Mouse (Mus musculus) stomach, postnatal 0 days (tissue): ENCODE measurements around the gene Amotl2. TPM values are rescaled to one million over a fixed set of nuclear protein-coding genes. Genes with fewer than 3 reads are reported as not detected.
A peak's percentile ranks its signal among the peaks of the same experiment; 100 is the strongest.

ENCODE experiments used
- ATAC-seq: fragments of 200-750 bp; cut with Nextera tagmentation; 2 replicates; pipeline ENCODE4 v1.8.0; 2017; ENCODE audit not compliant: low FRiP score, low TSS enrichment
- DNase-seq: peaks from one replicate; pipeline ENCODE4 v3.0.0-alpha.2; 2016; ENCODE audit warnings: low spot score
- H3K27ac ChIP-seq: fragments of 300-500 bp; sonication (generic); replicated peaks from 2 replicates; pipeline ENCODE4 v1.5.1; 2014; ENCODE audit warnings: mild to moderate bottlenecking, control low read depth
- H3K27me3 ChIP-seq: fragments of 300-500 bp; sonication (generic); 2 replicates; pipeline ENCODE4 v1.6.1; 2014; ENCODE audit warnings: low read length; ENCODE audit not compliant: control insufficient read depth, insufficient read depth
- H3K36me3 ChIP-seq: fragments of 300-500 bp; sonication (generic); 2 replicates; pipeline ENCODE4 v1.6.1; 2014; ENCODE audit warnings: low read length, mixed read lengths; ENCODE audit not compliant: control insufficient read depth, insufficient read depth
- H3K4me1 ChIP-seq: fragments of 300-500 bp; sonication (generic); replicated peaks from 2 replicates; pipeline ENCODE4 v1.6.1; 2014; ENCODE audit warnings: antibody characterized with exemption; ENCODE audit not compliant: control insufficient read depth, insufficient read depth
- H3K4me2 ChIP-seq: fragments of 300-500 bp; sonication (generic); replicated peaks from 2 replicates; pipeline ENCODE4 v1.6.1; 2014; ENCODE audit warnings: low read depth, mild to moderate bottlenecking, control low read depth, moderate library complexity
- H3K4me3 ChIP-seq: fragments of 300-500 bp; sonication (generic); 2 replicates; pipeline ENCODE4 v1.5.1; 2014; ENCODE audit warnings: low read depth, low read length, control low read depth
- H3K9ac ChIP-seq: fragments of 300-500 bp; sonication (generic); 2 replicates; pipeline ENCODE4 v1.6.1; 2014; ENCODE audit warnings: mild to moderate bottlenecking, low read length, control low read depth, mixed read lengths
- H3K9me3 ChIP-seq: fragments of 300-500 bp; sonication (generic); 2 replicates; pipeline ENCODE4 v1.6.1; 2016; ENCODE audit warnings: low read length; ENCODE audit not compliant: control insufficient read depth
- CTCF ChIP-seq: IDR thresholded peaks from 2 replicates; pipeline ENCODE4 v1.5.1; 2016; ENCODE audit warnings: antibody characterized with exemption, low read depth, mild to moderate bottlenecking, moderate library complexity
- EP300 ChIP-seq: optimal IDR thresholded peaks from 2 replicates; pipeline ENCODE3; 2016; ENCODE audit warnings: antibody characterized with exemption
- WGBS: fragments of 180-500 bp; shearing (Covaris S2); extraction: QIAGEN DNeasy Blood & Tissue Kit; methylation state at CpG from one replicate; pipeline ENCODE4 v1.1.7; 2014; 5-methylcytosine and 5-hydroxymethylcytosine counted together
- polyA plus RNA-seq: library from polyadenylated mRNA; unstranded; fragments of >200 nt; fragmentation: Nextera tagmentation; extraction: Ambion mirVana; gene quantifications from 2 replicates; pipeline ENCODE4 v1.2.1, GENCODE M21; 2015

The Amotl2 gene
- polyA plus RNA-seq, 1 experiment from 2014 or later = 18.6 TPM

- no peak for DNase-seq
- Histone ChIP-seq H3K27me3 (no peaks in the 10 kb centered on the region), H3K36me3 (peaks cover 65% of the 10 kb centered on the region), H3K4me3 (no peak overlapping the region), H3K4me1 (peaks cover 10% of the 10 kb centered on the region), H3K9ac (no peak overlapping the region), H3K4me2 (no peak overlapping the region), H3K27ac (0 out of 2 replicates have a peak overlapping the region, but pooled peaks have one; percentile 14), H3K9me3 (no peaks in the 10 kb centered on the region)
- TF ChIP-seq CTCF (no peak), EP300 (no peak)
- no peak for ATAC-seq
- 80% methylated on average over 21 of the region's 21 CpGs for WGBS
These were observed 12.8 kb downstream of the Amotl2 start for GRCm38 (mm10) chr9:102729093-102729845.

GRCm38 (mm10) chr9:102729876-102730413, 13.5 kb downstream of the Amotl2 start:
- peaks cover 11% of the 10 kb centered on the region for H3K4me1 ChIP-seq
- ATAC-seq = no peak
- no peaks in the 10 kb centered on the region for H3K9me3 ChIP-seq
- DNase-seq = no peak
- no peak overlapping the region for H3K4me3 ChIP-seq
- TF ChIP-seq EP300 (no peak), CTCF (no peak)
- WGBS = 89% methylated on average over 14 of the region's 14 CpGs
- H3K9ac ChIP-seq = no peak overlapping the region
- H3K4me2 ChIP-seq = no peak overlapping the region
- H3K27me3 ChIP-seq = no peaks in the 10 kb centered on the region
- H3K36me3 ChIP-seq = peaks cover 60% of the 10 kb centered on the region
- H3K27ac ChIP-seq = no peak overlapping the region

GRCm38 (mm10) chr9:102731044-102731471, 14.6 kb downstream of the Amotl2 start:
- H3K4me1 ChIP-seq = peaks cover 10% of the 10 kb centered on the region
- H3K4me2 ChIP-seq = no peak overlapping the region
- no peak for TF ChIP-seq EP300
- TF ChIP-seq CTCF = no peak

GRCm38 (mm10) chr9:102731574-102732175, 15.2 kb downstream of the Amotl2 start:
- peaks cover 53% of the 10 kb centered on the region for H3K36me3 ChIP-seq
- H3K27ac ChIP-seq = peak overlapping the region; percentile 53; the same call in 1 of the 2 replicates

More at GRCm38 (mm10) chr9:102731044-102731471, 14.6 kb downstream of the Amotl2 start:
- WGBS = 62% methylated on average over 7 of the region's 7 CpGs
- Histone ChIP-seq H3K4me3 (no peak overlapping the region), H3K27me3 (no peaks in the 10 kb centered on the region), H3K27ac (peak overlapping the region; percentile 53), H3K9ac (no peak overlapping the region), H3K36me3 (peaks cover 56% of the 10 kb centered on the region), H3K9me3 (no peaks in the 10 kb centered on the region)
- no peak for ATAC-seq
- DNase-seq = no peak

GRCm38 (mm10) chr9:102732326-102732865, 15.9 kb downstream of the Amotl2 start:
- no peak overlapping the region for H3K4me2 ChIP-seq
- peak overlapping the region; percentile 71 for H3K27ac ChIP-seq
- no peak overlapping the region for H3K9ac ChIP-seq
- no peaks in the 10 kb centered on the region for H3K9me3 ChIP-seq
- H3K4me3 ChIP-seq = no peak overlapping the region
- no peaks in the 10 kb centered on the region for H3K27me3 ChIP-seq
- H3K4me1 ChIP-seq = peaks cover 2% of the 10 kb centered on the region; the same call in 1 of the 2 replicates
- H3K36me3 ChIP-seq = peaks cover 48% of the 10 kb centered on the region
- TF ChIP-seq CTCF = no peak
- ATAC-seq (no peak), DNase-seq (no peak)
- 65% methylated on average over 5 of the region's 5 CpGs for WGBS

More at GRCm38 (mm10) chr9:102731574-102732175, 15.2 kb downstream of the Amotl2 start:
- no peak for DNase-seq
- H3K27me3 ChIP-seq = no peaks in the 10 kb centered on the region
- WGBS = 75% methylated on average over 10 of the region's 10 CpGs
- ATAC-seq = no peak
- H3K9ac ChIP-seq = no peak overlapping the region
- H3K4me3 ChIP-seq = no peak overlapping the region
- no peak for TF ChIP-seq CTCF
- TF ChIP-seq EP300 = no peak
- H3K4me2 ChIP-seq = no peak overlapping the region
- H3K9me3 ChIP-seq = no peaks in the 10 kb centered on the region
- H3K4me1 ChIP-seq = peaks cover 4% of the 10 kb centered on the region; the same call in 1 of the 2 replicates

GRCm38 (mm10) chr9:102733459-102733858, 17.0 kb downstream of the Amotl2 start:
- Histone ChIP-seq H3K27ac (peak overlapping the region; percentile 88), H3K27me3 (no peaks in the 10 kb centered on the region), H3K4me2 (no peak overlapping the region), H3K9me3 (no peaks in the 10 kb centered on the region), H3K4me1 (peaks cover 2% of the 10 kb centered on the region; the same call in 1 of the 2 replicates), H3K4me3 (no peak overlapping the region), H3K9ac (no peak overlapping the region), H3K36me3 (peaks cover 42% of the 10 kb centered on the region)
- DNase-seq (no peak), ATAC-seq (no peak)
- no peak for TF ChIP-seq EP300
- WGBS = 74% methylated on average over 5 of the region's 5 CpGs
